Mouse (Mus musculus): Measurements from ENCODE around the gene Zic2.

Gene Zic2

GRCm38 (mm10) chr14:122492015-122492414, 16.8 kb downstream of the Zic2 start:
- DNase-seq (ENCODE audit: low read depth, low spot score) = no peak

- peak; percentile 13 for DNase-seq (ENCODE audit: low read depth, low spot score)
These were observed 33.8 kb downstream of the Zic2 start for GRCm38 (mm10) chr14:122509058-122509457.

GRCm38 (mm10) chr14:122511519-122511918, 36.3 kb downstream of the Zic2 start:
- DNase-seq (ENCODE audit: low read depth, low spot score) = no peak

DNA sequence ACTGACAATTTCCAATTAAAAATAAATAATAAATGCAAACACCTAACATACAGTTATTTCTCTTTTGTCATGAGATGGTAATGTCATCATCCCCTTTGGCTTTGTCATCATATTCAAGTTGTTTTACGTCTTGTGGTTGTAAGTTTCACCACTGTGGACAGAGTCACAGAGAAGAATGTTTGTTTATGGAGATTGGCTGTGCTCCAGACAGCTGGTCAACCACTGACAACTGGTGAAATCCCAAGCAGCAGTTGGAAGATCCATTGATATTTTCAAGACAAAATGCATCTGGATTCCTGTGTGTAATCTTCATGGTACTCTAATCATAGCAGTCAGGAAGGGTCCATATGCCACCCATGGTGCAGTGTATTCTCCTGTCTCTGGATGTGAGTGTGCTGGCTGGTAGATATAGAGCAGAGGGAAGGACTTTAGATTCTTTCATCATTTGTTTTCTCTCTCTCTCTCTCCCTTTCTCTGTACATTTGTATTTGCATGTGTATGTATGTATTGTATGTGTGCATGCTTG, 38.3 kb downstream of the Zic2 start:
- no peak for DNase-seq (ENCODE audit: low read depth, low spot score)

GRCm38 (mm10) chr14:122528475-122528874, 53.2 kb downstream of the Zic2 start:
- DNase-seq (ENCODE audit: low read depth, low spot score) = no peak
